Mouse (Mus musculus): Measurements from ENCODE around the gene Ttc9. TPM values are rescaled to one million over a fixed set of nuclear protein-coding genes. Genes with fewer than 3 reads are reported as not detected.

The Ttc9 gene
- total RNA-seq, 4 experiments from 2014 or later, result 4.3 to 6.0 (median 5.2) TPM

DNA sequence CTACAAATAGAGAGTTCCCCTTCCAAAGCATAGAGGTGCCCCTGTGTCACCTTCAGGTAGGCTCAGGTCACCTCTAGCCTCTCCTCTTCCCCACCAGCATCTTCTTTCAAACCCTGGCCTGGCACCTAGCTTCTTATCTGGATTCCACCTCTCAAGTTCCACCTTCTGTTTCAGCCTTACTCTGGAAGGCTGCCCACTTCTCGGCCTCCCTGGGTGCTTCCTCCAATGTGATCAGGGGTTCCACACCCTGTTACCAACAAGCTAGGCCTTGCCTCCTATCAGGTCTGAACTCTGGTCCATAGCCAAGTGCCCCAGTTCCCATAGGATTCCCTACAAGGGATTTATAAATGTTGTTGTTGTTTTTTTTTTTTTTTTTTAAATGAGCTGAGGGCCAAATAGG is 26.3 kb downstream of the Ttc9 start:
- no peak for DNase-seq (ENCODE audit: low spot score in 2 of 2)

DNA sequence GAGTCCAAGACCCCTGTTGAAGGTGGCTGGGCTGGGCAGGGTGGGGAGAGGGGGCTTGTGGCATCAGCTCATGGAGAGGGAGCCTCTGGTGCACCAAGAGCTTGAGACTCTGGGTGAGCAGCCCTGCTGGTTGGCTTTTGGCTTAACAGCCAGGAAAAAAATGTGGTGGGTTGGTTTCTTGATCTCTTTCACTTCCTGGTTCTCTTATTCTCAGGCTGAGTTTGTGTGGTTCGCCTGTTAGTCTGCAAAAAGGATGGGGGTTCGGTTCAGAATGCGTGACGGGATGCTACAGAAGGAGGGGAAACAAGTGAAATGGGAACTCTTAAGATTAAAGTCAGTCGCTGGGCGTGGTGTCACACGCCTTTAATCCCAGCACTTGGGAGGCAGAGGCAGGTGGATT is 27.0 kb downstream of the Ttc9 start:
- no peak for DNase-seq (ENCODE audit: low spot score in 2 of 2)

- no peak for DNase-seq (ENCODE audit: low spot score in 2 of 2)
Measured at GRCm38 (mm10) chr12:81662076-81662475, 31.0 kb downstream of the Ttc9 start.

- no peak for DNase-seq (ENCODE audit: low spot score in 2 of 2)
Measured at GRCm38 (mm10) chr12:81663116-81663515, 32.1 kb downstream of the Ttc9 start.

DNA sequence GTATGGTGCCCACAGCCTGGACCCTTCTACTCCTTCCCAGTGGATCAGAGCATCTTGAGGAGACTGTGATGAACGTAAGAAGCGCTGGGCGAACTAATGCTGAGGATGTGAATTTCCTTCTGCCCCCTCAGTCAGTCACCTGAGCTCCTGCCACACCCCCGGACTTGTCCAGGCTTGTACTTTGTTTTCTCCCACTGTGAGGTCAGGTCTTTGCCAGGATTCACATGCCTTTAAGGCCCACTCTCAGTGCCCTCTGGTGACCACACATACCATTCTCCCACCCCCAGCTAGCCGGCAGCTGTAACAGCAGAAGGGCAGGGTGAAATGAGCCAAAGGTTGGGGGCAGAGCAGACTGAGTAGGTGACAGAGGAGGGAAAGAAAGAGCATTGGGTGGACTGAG is 32.9 kb downstream of the Ttc9 start:
- no peak for DNase-seq (ENCODE audit: low spot score in 2 of 2)

- no peak for DNase-seq (ENCODE audit: low spot score in 2 of 2)
Measured at GRCm38 (mm10) chr12:81668406-81668805, 37.4 kb downstream of the Ttc9 start.

- DNase-seq (ENCODE audit: low spot score in 2 of 2), result no peak
Measured at GRCm38 (mm10) chr12:81675557-81675956, 44.5 kb downstream of the Ttc9 start.

GRCm38 (mm10) chr12:81679807-81680529 is 48.9 kb downstream of the Ttc9 start:
- DNase-seq (ENCODE audit: low spot score in 2 of 2), result no peak

- DNase-seq (ENCODE audit: low spot score in 2 of 2), result no peak
Measured at GRCm38 (mm10) chr12:81683395-81683794, 52.3 kb downstream of the Ttc9 start.

GRCm38 (mm10) chr12:81684096-81684495 is 53.0 kb downstream of the Ttc9 start:
- no peak for DNase-seq (ENCODE audit: low spot score in 2 of 2)

DNA sequence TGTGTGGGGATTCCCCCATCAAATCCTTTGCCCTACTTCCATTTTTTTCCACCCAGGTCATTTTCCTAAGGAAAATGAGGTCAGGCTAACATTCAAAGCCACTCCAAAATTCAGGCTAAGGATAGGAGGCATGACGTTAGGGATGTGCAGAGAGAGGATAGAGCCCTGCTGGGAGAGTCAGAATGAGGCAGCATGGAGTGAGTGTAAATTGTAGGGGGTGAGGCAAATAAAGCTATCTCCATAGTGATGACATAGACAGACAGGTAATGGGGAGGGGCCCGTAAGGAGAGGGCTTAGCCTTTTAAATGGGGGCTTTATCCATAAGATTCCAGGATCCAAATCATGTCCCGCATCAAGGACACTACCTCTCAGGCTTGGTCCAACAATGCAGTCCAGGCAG is 54.9 kb downstream of the Ttc9 start:
- no peak for DNase-seq (ENCODE audit: low spot score in 2 of 2)

DNA sequence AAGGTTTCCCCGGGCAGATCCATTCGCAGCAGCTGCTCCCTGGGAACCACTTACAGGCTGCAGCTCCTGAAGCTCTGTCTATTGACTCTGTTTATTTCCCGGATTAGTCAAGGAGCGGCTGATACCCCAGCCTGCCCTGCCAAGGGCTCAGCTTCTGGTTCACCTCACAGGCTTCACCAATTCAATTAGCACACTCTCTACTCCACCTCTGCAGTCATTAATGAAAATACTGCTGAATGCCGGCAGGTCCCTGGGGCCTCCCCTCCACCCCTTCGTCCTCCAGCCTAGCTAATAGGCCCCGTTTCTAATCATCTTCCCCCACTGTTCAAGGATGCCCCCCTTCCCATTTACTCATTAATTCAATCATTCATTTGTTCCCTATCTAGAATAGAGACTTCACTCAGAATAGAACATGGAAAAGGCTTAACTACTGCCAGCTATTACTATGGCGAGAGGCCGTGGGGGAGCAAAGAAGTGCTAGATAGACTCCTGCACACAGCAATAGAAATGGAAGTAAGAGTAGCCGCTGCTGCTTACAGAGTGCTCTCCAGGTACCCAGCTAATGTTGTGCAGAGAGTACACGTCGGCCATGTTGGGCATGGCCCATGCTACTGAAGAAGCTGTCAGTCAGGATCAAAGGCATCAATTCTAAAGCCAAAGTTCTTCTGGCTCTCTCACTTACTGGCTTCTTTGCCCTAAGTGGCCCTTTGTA is 55.5 kb downstream of the Ttc9 start:
- DNase-seq (ENCODE audit: low spot score in 2 of 2), result no peak

DNA sequence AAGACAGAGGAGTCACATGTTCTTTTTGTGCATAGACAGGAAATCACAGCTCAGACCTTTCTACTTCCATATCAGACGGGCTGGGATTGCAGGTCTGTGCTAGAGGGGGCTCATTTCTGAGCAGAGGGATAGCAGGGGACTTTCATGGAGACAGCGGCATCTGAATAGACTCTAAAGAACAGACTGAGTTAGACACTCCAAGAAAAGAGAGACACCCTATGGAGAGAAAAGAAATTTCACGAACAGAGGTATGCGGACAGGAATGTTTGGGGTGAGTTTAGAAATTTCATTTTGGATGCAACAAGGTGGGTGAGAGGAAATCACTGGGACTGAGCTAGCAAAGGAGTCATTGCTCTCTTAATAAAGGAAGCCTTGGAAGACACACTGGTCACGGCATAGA is 56.8 kb downstream of the Ttc9 start:
- DNase-seq (ENCODE audit: low spot score in 2 of 2), result no peak

- no peak for DNase-seq (ENCODE audit: low spot score in 2 of 2)
Measured at GRCm38 (mm10) chr12:81688537-81688936, 57.5 kb downstream of the Ttc9 start.

GRCm38 (mm10) chr12:81689505-81690056 is 58.5 kb downstream of the Ttc9 start:
- DNase-seq (ENCODE audit: low spot score in 2 of 2), result no peak

DNA sequence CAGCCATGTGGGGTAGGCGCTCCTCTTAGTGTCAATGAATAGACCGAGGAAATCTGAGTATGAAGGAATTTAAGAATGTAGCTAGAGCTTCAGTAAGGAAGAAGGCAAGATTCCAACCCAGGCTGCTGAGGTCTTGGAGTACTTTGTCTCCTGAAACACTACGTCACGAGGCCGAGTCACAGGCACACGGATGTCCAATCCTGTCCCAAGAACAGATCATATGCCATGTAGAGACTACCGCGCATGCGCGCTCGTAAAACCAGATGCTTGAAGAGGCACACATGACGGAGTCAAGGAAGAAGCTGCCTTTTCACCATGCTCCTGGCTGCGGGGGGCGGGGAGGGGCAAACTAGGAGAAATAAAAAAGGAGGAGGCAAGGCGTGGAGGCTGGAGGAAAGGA is 59.1 kb downstream of the Ttc9 start:
- DNase-seq (ENCODE audit: low spot score in 2 of 2), result no peak

DNA sequence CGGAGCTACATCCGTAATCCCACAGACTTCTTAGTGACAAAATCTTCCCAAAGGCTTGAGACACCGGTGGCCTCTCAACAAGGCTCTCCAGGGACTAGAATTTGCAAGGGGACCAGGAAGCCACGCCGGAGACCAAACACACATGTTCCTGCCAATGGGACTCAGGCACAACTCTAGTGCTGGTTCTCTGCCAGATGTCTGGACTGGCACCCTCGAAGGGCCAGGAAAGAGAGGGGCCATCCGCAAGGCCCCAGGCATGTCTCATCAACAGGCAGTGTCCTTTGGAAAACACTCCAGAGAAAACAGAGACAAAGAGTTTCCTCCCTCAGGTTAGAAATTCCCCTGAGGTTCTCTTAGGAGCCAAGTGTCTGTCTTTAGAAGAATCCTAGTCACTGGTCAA is 59.7 kb downstream of the Ttc9 start:
- DNase-seq (ENCODE audit: low spot score in 2 of 2), result no peak

GRCm38 (mm10) chr12:81691177-81691730 is 60.2 kb downstream of the Ttc9 start:
- no peak for DNase-seq (ENCODE audit: low spot score in 2 of 2)

DNA sequence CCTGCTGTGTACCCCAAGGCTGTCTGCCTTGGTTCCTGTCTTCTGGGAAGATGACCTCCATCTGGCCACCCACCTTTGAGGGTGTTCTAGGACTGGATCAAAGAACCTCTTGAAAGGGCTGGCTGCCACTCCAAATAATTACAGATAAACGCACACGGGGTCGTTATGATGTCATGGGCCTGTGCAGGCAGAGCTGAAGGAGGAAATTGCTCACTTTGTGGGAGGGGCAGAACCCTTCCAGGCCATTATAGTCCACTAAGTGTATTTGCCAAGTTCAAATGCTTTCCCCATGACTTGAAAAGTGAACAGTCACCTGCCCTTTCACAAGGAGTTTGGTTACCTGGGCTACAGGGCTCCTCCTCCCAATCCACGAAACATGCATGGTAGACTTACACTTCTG is 67.0 kb downstream of the Ttc9 start:
- DNase-seq (ENCODE audit: low spot score in 2 of 2), result no peak

GRCm38 (mm10) chr12:81702903-81703302 is 71.9 kb downstream of the Ttc9 start:
- no peak for DNase-seq (ENCODE audit: low spot score in 2 of 2)

DNA sequence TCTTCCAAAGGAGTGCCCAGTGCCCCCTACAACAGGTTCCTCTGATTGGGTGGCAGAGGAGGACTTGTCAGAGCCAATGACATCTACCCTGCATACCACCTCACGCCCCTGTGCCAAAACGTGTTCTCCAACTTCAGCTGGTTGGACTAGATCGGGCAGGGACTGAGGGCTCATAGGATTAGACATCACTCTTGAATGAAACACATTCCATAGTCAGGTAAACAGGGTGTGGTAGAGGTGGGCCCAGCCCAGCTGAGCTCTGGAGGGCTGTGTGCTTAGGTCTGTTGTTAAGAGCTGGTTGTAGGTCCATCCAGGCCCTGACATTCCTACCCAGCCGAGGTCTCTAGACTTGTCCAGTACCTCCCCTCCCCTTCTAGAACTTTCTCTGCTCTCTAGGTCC is 81.6 kb downstream of the Ttc9 start:
- DNase-seq (ENCODE audit: low spot score in 2 of 2), result no peak
